Mouse (Mus musculus): ENCODE results near the gene Oosp1.

DNA sequence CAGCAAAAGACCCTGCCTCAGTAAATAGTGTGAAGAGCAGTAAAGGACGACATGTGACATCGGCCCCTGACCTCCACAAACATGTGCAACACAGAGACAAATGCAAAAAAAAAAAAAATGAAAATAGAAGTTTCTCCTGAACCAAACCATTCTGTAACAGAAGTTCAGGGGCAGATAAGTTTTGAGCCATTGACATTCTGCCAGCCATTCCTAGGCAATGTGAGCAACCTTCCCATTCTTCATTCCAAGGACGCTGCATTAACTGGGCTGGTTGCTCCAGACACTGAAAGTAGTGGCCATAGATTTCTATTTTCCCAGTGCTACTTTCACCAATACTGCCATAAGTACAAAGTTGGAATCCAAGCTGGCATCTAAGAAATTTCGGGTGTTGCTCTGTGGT lies 21.5 kb upstream of the Oosp1 start:
- TF ChIP-seq ZC3H11A (IDR thresholded peaks at IDR 0.05; ENCODE audit: borderline replicate concordance, low read depth, low read length) = no peak
- no peak for TF ChIP-seq ZNF384 (IDR thresholded peaks at IDR 0.05; ENCODE audit: low read depth, low read length)
